Mouse (Mus musculus): ENCODE results near the gene Wfdc9.

The Wfdc9 gene

GRCm38 (mm10) chr2:164656483-164656882, at the start of gene Wfdc9:
Gene Wfdc9, minus strand, starts transcription at chr2:164656583.
- no peak for DNase-seq (ENCODE audit: low read depth, low spot score)

GRCm38 (mm10) chr2:164705991-164706390, 49.6 kb upstream of the Wfdc9 start:
- no peak for DNase-seq (ENCODE audit: low read depth, low spot score)

- DNase-seq (ENCODE audit: low read depth, low spot score) = no peak
Observed at GRCm38 (mm10) chr2:164705328-164705727, 48.9 kb upstream of the Wfdc9 start.

GRCm38 (mm10) chr2:164704235-164704634, 47.9 kb upstream of the Wfdc9 start:
- no peak for DNase-seq (ENCODE audit: low read depth, low spot score)

GRCm38 (mm10) chr2:164701761-164702160, 45.4 kb upstream of the Wfdc9 start:
- no peak for DNase-seq (ENCODE audit: low read depth, low spot score)

GRCm38 (mm10) chr2:164700959-164701358, 44.6 kb upstream of the Wfdc9 start:
- DNase-seq (ENCODE audit: low read depth, low spot score) = no peak

- no peak for DNase-seq (ENCODE audit: low read depth, low spot score)
Observed at GRCm38 (mm10) chr2:164698201-164698600, 41.8 kb upstream of the Wfdc9 start, which contains the start of gene Spint4. Gene Spint4, plus strand, starts transcription at chr2:164698501.

- no peak for DNase-seq (ENCODE audit: low read depth, low spot score)
Observed at GRCm38 (mm10) chr2:164684807-164685206, 28.4 kb upstream of the Wfdc9 start, which contains the start of gene Wfdc13. Gene Wfdc13, plus strand, starts transcription at chr2:164685107.

- no peak for DNase-seq (ENCODE audit: low read depth, low spot score)
Observed at GRCm38 (mm10) chr2:164679906-164680305, 23.5 kb upstream of the Wfdc9 start.

- DNase-seq (ENCODE audit: low read depth, low spot score) = peak; percentile 70
Observed at GRCm38 (mm10) chr2:164678848-164679625, 22.7 kb upstream of the Wfdc9 start.

GRCm38 (mm10) chr2:164676916-164677685, 20.7 kb upstream of the Wfdc9 start:
- DNase-seq (ENCODE audit: low read depth, low spot score) = no peak

- DNase-seq (ENCODE audit: low read depth, low spot score) = no peak
Observed at GRCm38 (mm10) chr2:164676103-164676502, 19.7 kb upstream of the Wfdc9 start.

GRCm38 (mm10) chr2:164673987-164674386, 17.6 kb upstream of the Wfdc9 start, which contains the start of gene Wfdc11:
Gene Wfdc11, minus strand, starts transcription at chr2:164674087.
- no peak for DNase-seq (ENCODE audit: low read depth, low spot score)

- no peak for DNase-seq (ENCODE audit: low read depth, low spot score)
Observed at GRCm38 (mm10) chr2:164670938-164671337, 14.6 kb upstream of the Wfdc9 start.

GRCm38 (mm10) chr2:164670261-164670660, 13.9 kb upstream of the Wfdc9 start:
- DNase-seq (ENCODE audit: low read depth, low spot score) = no peak

- no peak for DNase-seq (ENCODE audit: low read depth, low spot score)
Observed at GRCm38 (mm10) chr2:164664851-164665250, 8.5 kb upstream of the Wfdc9 start.

GRCm38 (mm10) chr2:164655858-164656257, 525 bp downstream of the Wfdc9 start, which contains the start of gene Wfdc10:
Gene Wfdc10, plus strand, starts transcription at chr2:164656046.
- DNase-seq (ENCODE audit: low read depth, low spot score) = peak; percentile 30

GRCm38 (mm10) chr2:164641881-164642673, 14.3 kb downstream of the Wfdc9 start:
- DNase-seq (ENCODE audit: low read depth, low spot score) = no peak

GRCm38 (mm10) chr2:164641129-164641528, 15.3 kb downstream of the Wfdc9 start:
- no peak for DNase-seq (ENCODE audit: low read depth, low spot score)

- no peak for DNase-seq (ENCODE audit: low read depth, low spot score)
Observed at GRCm38 (mm10) chr2:164638696-164639095, 17.7 kb downstream of the Wfdc9 start, which contains the start of gene Wfdc16. Gene Wfdc16, minus strand, starts transcription at chr2:164638796.

GRCm38 (mm10) chr2:164635266-164635665, 21.1 kb downstream of the Wfdc9 start:
- no peak for DNase-seq (ENCODE audit: low read depth, low spot score)

- DNase-seq (ENCODE audit: low read depth, low spot score) = no peak
Observed at GRCm38 (mm10) chr2:164621775-164622174, 34.6 kb downstream of the Wfdc9 start.
